Comparison of ENCODE assay signal across 16 mouse cellular contexts in genomic region chr16:56451482-56451881, GRCm38 (mm10). TPM values are rescaled to one million over a fixed set of nuclear protein-coding genes. Genes with fewer than 3 reads are reported as not detected.
"Had no signal": no experiment of that assay in that cellular context is flagged by ENCODE, and none has a peak within 500 bp of the region (broad histone marks: within the 10 kb centered on the region; RNA-seq: fewer than 3 reads in every experiment).

No protein-coding gene starts in this region.

- H3K36me3 ChIP-seq: limb, embryonic 12.5 days; liver, embryonic 13.5 days; midbrain, embryonic 13.5 days had no signal

- H3K9me3 ChIP-seq: limb, embryonic 12.5 days; liver, embryonic 13.5 days; midbrain, embryonic 13.5 days had no signal

- H3K9ac ChIP-seq: limb, embryonic 12.5 days; liver, embryonic 13.5 days; liver, postnatal 0 days; midbrain, embryonic 13.5 days had no signal

- ATAC-seq: hindbrain, postnatal 0 days; liver, postnatal 0 days; midbrain, embryonic 13.5 days had no signal

- H3K4me1 ChIP-seq: limb, embryonic 12.5 days; liver, embryonic 13.5 days; midbrain, embryonic 13.5 days had no signal

- H3K27me3 ChIP-seq: limb, embryonic 12.5 days; liver, embryonic 13.5 days; midbrain, embryonic 13.5 days had no signal

- DNase-seq: kidney, adult 8-10 months; kidney, postnatal 4 days; liver; liver, embryonic 13.5 days; liver, postnatal 0 days; lung, postnatal 14 days; right cerebral cortex, adult 18-20 months; spleen, adult 18-20 months; thymus, adult 2 months; thymus, postnatal 25 days had no signal

- H3K27ac ChIP-seq: hindbrain, postnatal 0 days; kidney, postnatal 0 days; layer of hippocampus, adult 2 months; limb, embryonic 12.5 days; liver, embryonic 13.5 days; midbrain, embryonic 13.5 days had no signal

- H3K4me2 ChIP-seq: limb, embryonic 12.5 days; liver, embryonic 13.5 days; midbrain, embryonic 13.5 days had no signal

- H3K4me3 ChIP-seq: layer of hippocampus, adult 2 months; limb, embryonic 12.5 days; liver, embryonic 13.5 days; midbrain, embryonic 13.5 days had no signal

RNA-seq across cellular contexts. Expression of gene Abi3bp, which starts 26.2 kb away (rescaled TPM):
- total RNA-seq: megakaryocyte progenitor cell, adult 5-6 weeks had no signal
